Mouse (Mus musculus) spleen, adult 2 months (tissue): ENCODE results near the gene Otog. TPM values are rescaled to one million over a fixed set of nuclear protein-coding genes. Genes with fewer than 3 reads are reported as not detected.

ENCODE experiments used
- DNase-seq, 2 experiments: peaks; one replicate each; pipeline versions ENCODE4 v3.0.0 to v3.0.0-alpha.2; 2012 to 2021; ENCODE audit warnings: low spot score in 2 of 2, low read depth in 1 of 2
- H3K27ac ChIP-seq: fragments of 200-500 bp; 2 replicates; pipeline ENCODE4 v1.5.1; 2012; ENCODE audit warnings: low read length, inconsistent platforms; ENCODE audit not compliant: insufficient read depth
- H3K27me3 ChIP-seq: fragments of 200-500 bp; 2 replicates; pipeline ENCODE4 v1.6.1; 2012; ENCODE audit warnings: mild to moderate bottlenecking, moderate library complexity, low read length, inconsistent platforms; ENCODE audit not compliant: control insufficient read depth, insufficient read depth
- H3K36me3 ChIP-seq: fragments of 200-500 bp; 2 replicates; pipeline ENCODE4 v1.6.1; 2012; ENCODE audit warnings: mild to moderate bottlenecking, low read length, inconsistent platforms; ENCODE audit not compliant: control insufficient read depth, insufficient read depth
- H3K4me1 ChIP-seq: fragments of 200-500 bp; 2 replicates; pipeline ENCODE4 v1.6.1; 2011; ENCODE audit warnings: inconsistent platforms; ENCODE audit not compliant: control insufficient read depth, insufficient read depth, insufficient read length
- H3K4me3 ChIP-seq: fragments of 200-500 bp; 2 replicates; pipeline ENCODE4 v1.5.1; 2011; ENCODE audit warnings: mild to moderate bottlenecking, inconsistent platforms; ENCODE audit not compliant: insufficient read depth, insufficient read length; ENCODE audit errors: extremely low read depth
- CTCF ChIP-seq: fragments of 200-500 bp; IDR thresholded peaks from 2 replicates; pipeline ENCODE4 v1.5.1; 2011; ENCODE audit warnings: mild to moderate bottlenecking, inconsistent platforms; ENCODE audit not compliant: insufficient read depth, insufficient read length, insufficient replicate concordance; ENCODE audit errors: extremely low read depth
- POLR2A ChIP-seq: fragments of 200-500 bp; IDR thresholded peaks from 2 replicates; pipeline ENCODE4 v1.6.1; 2011; ENCODE audit warnings: low read depth, low read length, inconsistent platforms
- WGBS: fragments of 180-500 bp; shearing (Covaris S2); methylation state at CpG from one replicate; pipeline ENCODE4 v1.1.7; 2018; 5-methylcytosine and 5-hydroxymethylcytosine counted together
- polyA plus RNA-seq: library from polyadenylated mRNA; depleted of rRNA; stranded (reverse); fragments of >200 nt; gene quantifications from 2 replicates; pipeline ENCODE4 v1.2.3, GENCODE M21; 2012

Otog gene
- polyA plus RNA-seq, 1 experiment, result not detected

DNA sequence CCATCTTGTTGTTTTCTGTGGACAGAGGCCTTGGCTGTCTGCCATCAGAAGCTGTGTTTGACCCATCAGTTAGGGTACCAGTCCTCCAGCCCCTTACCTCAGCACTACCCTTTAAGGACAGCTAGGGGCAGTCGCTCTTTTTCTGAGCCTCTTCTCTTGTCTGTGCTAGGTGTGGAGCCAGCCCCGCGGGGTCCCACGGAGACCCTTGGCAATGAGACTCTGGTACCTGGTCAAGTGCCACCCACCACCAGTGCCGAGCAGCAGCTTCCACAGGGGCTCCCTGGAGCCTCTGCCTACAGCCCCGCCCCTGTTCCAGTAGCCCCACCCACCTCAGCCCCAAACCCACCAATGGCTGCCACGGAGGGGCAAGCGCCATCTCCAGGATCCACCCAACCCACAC, 46.3 kb downstream of the Otog start:
- Histone ChIP-seq H3K4me3 (no peak overlapping the region), H3K27me3 (no peaks in the 10 kb centered on the region), H3K36me3 (no peaks in the 10 kb centered on the region), H3K4me1 (no peaks in the 10 kb centered on the region), H3K27ac (no peak overlapping the region)
- WGBS, result 38% methylated on average over 8 of the region's 8 CpGs
- TF ChIP-seq POLR2A (no peak), CTCF (no peak)
- no peak for DNase-seq

DNA sequence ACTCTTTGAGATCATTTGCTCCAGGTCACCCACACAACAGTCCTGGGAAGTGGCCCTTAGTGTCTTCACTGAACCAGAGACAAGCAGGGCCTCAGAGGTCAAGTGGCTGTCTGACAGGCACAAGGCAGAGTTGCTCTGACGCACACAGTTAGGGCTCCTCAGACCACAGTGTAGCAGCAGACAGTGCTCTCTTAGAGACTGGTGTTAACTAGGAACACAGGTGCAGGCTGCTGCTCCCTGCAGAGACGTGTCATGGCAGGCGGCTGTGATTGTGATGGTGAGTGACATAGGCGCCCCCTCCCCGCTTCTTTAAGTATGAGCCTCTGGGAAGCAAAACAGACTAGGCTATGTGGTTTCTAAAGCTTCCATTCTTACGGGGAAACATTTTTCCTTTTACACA, 55.5 kb downstream of the Otog start:
- no peak for DNase-seq
- TF ChIP-seq POLR2A, result no peak
- TF ChIP-seq CTCF, result no peak
- 43% methylated on average over 6 of the region's 6 CpGs for WGBS
- H3K27me3 ChIP-seq, result no peaks in the 10 kb centered on the region
- no peak overlapping the region for H3K27ac ChIP-seq
- no peaks in the 10 kb centered on the region for H3K36me3 ChIP-seq
- no peaks in the 10 kb centered on the region for H3K4me1 ChIP-seq
- no peak overlapping the region for H3K4me3 ChIP-seq

DNA sequence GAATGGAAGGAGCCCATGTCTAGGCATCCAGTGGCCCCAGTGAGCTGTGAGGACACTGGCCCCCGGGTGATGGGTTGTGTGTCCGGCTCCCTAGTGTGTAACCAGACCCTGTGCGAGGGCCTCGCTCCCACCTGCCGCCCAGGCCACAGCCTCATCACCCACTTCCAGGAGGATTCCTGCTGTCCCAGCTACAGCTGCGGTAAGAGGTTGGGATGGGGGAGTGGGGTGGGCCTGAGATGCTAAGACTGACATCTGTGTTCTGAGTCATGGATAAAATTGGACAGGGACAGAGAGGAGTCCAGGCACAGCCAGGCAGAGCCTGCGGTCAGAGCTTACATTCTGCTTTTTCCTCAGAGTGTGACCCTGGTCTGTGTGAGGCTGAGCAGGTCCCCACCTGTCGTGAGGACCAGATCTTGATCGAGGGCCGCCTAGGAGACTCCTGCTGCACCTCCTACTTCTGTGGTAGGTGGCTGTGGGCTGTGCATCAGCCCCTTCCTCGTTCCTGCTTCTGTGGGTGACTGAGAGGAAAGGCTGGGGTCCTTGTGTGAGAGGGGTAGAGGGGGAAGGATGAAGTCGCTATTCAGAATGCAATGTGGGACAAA, 60.3 kb downstream of the Otog start:
- Histone ChIP-seq H3K4me1 (no peaks in the 10 kb centered on the region), H3K4me3 (no peak overlapping the region), H3K36me3 (no peaks in the 10 kb centered on the region), H3K27me3 (no peaks in the 10 kb centered on the region), H3K27ac (no peak overlapping the region)
- TF ChIP-seq POLR2A (no peak), CTCF (no peak)
- DNase-seq, result no peak
- 75% methylated on average over 12 of the region's 12 CpGs for WGBS

DNA sequence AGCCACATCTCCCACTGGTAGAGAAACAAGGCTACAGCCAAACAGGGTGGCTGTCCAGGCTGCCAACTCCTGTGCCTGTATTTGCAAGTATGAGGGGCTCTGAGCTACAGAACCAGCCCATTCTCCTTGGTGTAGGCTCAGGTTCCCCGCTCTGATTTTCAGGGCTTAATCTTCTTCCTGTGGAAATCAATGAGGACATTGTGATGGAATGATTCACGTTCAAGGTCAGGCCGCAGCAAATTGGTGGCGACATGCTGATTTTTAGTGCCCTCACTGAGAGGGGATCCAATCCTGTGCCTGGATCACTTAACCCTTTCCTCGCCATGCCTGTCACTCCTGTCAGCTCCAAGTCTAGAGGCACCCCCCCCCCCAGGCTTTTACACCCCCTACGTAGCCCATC, 72.7 kb downstream of the Otog start:
- H3K27ac ChIP-seq, result no peak overlapping the region
- no peak for TF ChIP-seq POLR2A
- no peak for TF ChIP-seq CTCF
- H3K27me3 ChIP-seq, result no peaks in the 10 kb centered on the region
- H3K4me3 ChIP-seq, result no peak overlapping the region
- H3K36me3 ChIP-seq, result no peaks in the 10 kb centered on the region
- DNase-seq, result no peak
- 65% methylated on average over 6 of the region's 6 CpGs for WGBS
- no peaks in the 10 kb centered on the region for H3K4me1 ChIP-seq

DNA sequence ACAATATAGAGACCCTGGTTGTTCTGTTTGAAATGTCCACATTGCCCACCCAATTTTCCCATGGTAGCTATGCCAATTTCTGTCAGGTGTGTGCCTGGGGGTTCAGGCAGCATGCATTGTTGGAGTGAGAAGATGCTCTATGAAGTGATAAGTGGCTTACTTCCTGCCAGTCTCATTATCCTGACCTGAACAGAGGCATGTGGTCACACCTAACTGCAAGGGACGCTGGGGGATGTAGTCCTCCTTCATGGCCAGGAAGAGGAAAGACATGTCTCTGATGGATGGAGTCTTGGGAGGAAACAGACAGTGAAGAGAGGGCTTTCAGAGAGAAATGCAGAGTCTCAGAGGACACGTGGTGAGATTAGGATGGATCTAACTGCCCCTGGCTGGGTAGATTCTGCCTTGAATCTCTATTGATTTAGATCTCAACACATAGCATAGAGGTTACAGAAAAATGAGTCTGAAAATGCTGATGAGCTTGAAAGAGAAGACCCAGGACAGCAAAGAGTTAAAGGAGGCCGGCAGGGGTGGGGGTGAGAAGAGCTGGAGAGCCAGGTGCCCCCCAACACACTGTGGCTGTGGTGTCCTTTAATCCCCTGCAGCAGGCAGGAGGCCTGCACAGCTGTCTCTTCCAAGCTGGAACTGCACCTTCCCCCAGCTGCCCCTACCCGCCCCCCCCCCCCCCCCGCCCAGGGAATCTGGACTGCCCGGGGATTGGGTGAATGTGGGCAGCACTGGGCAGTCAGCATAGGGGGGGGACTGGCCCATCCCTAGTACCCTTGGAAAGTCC, 73.6 kb downstream of the Otog start:
- Histone ChIP-seq H3K27me3 (no peaks in the 10 kb centered on the region), H3K4me3 (no peak overlapping the region), H3K4me1 (no peaks in the 10 kb centered on the region), H3K36me3 (no peaks in the 10 kb centered on the region), H3K27ac (no peak overlapping the region)
- no peak for DNase-seq
- 38% methylated on average over 6 of the region's 6 CpGs for WGBS
- TF ChIP-seq POLR2A, result no peak
- no peak for TF ChIP-seq CTCF

DNA sequence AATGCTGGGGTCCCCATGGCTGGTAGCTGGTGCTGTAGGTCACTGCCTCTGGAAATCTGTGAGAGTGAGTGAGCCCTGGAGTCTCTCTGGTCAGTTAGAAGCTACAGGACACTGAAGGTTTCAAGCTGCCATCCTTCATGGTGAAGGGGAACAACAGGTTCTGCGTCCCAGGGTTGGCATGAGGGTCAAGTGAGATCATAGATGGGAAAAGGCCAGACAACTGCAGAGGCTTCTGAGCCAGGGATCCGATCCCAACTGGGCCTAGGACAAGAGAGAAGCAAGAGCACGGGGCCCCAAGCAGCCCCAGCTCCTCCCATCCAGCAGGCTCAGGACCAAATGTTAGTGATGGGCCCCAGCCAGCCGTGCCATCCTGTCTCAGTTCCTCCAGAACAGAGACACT, 74.9 kb downstream of the Otog start:
- H3K36me3 ChIP-seq, result no peaks in the 10 kb centered on the region
- WGBS, result 63% methylated on average over 4 of the region's 4 CpGs
- TF ChIP-seq CTCF (no peak), POLR2A (no peak)
- H3K4me1 ChIP-seq, result no peaks in the 10 kb centered on the region
- no peak for DNase-seq
- H3K27me3 ChIP-seq, result no peaks in the 10 kb centered on the region
- H3K27ac ChIP-seq, result no peak overlapping the region
- H3K4me3 ChIP-seq, result no peak overlapping the region

DNA sequence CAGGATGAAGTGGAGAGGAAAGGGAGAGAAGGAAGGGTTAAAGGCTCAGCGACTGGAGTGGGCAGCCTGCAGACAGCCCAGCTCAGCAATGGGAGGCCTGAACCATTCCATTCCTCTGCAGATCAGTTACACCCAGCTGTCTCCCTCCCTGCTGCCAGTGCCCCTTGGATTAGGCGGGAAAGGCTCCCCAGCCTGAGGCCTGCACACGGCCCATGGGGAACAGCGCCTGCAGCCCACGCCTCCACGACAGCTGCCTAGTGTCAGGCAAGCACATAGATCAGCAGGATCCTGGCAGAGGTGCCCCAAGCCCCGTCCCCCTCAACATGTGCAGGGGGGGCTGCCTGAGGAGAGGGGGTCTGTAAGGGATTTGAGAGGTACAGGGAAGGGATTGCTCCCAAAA, 76.2 kb downstream of the Otog start:
- 44% methylated on average over 7 of the region's 7 CpGs for WGBS
- TF ChIP-seq POLR2A, result no peak
- no peak for TF ChIP-seq CTCF
- Histone ChIP-seq H3K4me1 (no peaks in the 10 kb centered on the region), H3K36me3 (no peaks in the 10 kb centered on the region), H3K4me3 (no peak overlapping the region), H3K27me3 (no peaks in the 10 kb centered on the region), H3K27ac (no peak overlapping the region)
- no peak for DNase-seq
